Mouse (Mus musculus): ENCODE measurements around the gene Canx. TPM values are rescaled to one million over a fixed set of nuclear protein-coding genes. Genes with fewer than 3 reads are reported as not detected.

Gene Canx
- polyA plus RNA-seq (2014; fragmentation: Illumina TruSeq; extraction: RNeasy Lipid Tissue Mini Kit (QIAGEN cat#74804); ENCODE audit: low read depth, low replicate concordance), result 736 TPM

GRCm38 (mm10) chr11:50325496-50326301, at the start of gene Canx:
TSS of gene Canx (minus strand) at chr11:50325673.

DNA sequence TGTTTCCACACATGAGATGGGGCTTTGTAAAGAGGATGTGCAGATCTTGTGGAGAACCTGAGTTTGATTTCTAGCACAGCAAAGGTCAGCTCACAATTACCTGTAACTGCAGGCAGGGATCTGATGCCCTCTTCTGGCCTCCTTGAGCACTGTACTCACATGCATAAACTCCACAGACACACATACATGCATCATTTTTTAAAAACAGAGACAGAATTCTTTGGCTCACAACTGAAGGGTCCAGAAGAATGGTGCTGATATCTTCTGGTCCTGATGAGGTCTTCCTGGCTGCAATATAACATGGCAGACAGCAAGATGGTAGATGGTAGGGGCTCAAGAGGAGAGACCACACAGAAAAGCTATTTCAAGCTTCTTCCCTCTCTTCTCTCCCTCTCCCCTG, 28.7 kb upstream of the Canx start, which contains the start of gene Cby3:
Cby3 (plus strand) TSS at position 301 of the 400 bp plus-strand sequence.

GRCm38 (mm10) chr11:50292190-50292855, 33.1 kb downstream of the Canx start, which contains the start of gene Maml1:
TSS of gene Maml1 (minus strand) at chr11:50292311.

Other genes starting within 250 kb of the Canx start
- gene Tbc1d9b, start 194.3 kb downstream of the Canx start, polyA plus RNA-seq (2014; fragmentation: Illumina TruSeq; extraction: RNeasy Lipid Tissue Mini Kit (QIAGEN cat#74804); ENCODE audit: low read depth, low replicate concordance), result 5.8 TPM
- 0.49 TPM for gene Mrnip, start 151.2 kb downstream of the Canx start, polyA plus RNA-seq (2014; fragmentation: Illumina TruSeq; extraction: RNeasy Lipid Tissue Mini Kit (QIAGEN cat#74804); ENCODE audit: low read depth, low replicate concordance)
- 323 TPM for gene Sqstm1, start 114.8 kb downstream of the Canx start, polyA plus RNA-seq (2014; fragmentation: Illumina TruSeq; extraction: RNeasy Lipid Tissue Mini Kit (QIAGEN cat#74804); ENCODE audit: low read depth, low replicate concordance)
- 3.7 TPM for gene Mgat4b, start 114.8 kb downstream of the Canx start, polyA plus RNA-seq (2014; fragmentation: Illumina TruSeq; extraction: RNeasy Lipid Tissue Mini Kit (QIAGEN cat#74804); ENCODE audit: low read depth, low replicate concordance)
- not detected for gene Ltc4s, start 87.1 kb downstream of the Canx start, polyA plus RNA-seq (2014; fragmentation: Illumina TruSeq; extraction: RNeasy Lipid Tissue Mini Kit (QIAGEN cat#74804); ENCODE audit: low read depth, low replicate concordance)
- 5.7 TPM for gene Maml1, start 33.4 kb downstream of the Canx start, polyA plus RNA-seq (2014; fragmentation: Illumina TruSeq; extraction: RNeasy Lipid Tissue Mini Kit (QIAGEN cat#74804); ENCODE audit: low read depth, low replicate concordance)
- gene Cby3, start 28.8 kb upstream of the Canx start, polyA plus RNA-seq (2014; fragmentation: Illumina TruSeq; extraction: RNeasy Lipid Tissue Mini Kit (QIAGEN cat#74804); ENCODE audit: low read depth, low replicate concordance), result not detected
- gene Hnrnph1, start 51.3 kb upstream of the Canx start, polyA plus RNA-seq (2014; fragmentation: Illumina TruSeq; extraction: RNeasy Lipid Tissue Mini Kit (QIAGEN cat#74804); ENCODE audit: low read depth, low replicate concordance), result 464 TPM
- gene Rufy1, start 105.5 kb upstream of the Canx start, polyA plus RNA-seq (2014; fragmentation: Illumina TruSeq; extraction: RNeasy Lipid Tissue Mini Kit (QIAGEN cat#74804); ENCODE audit: low read depth, low replicate concordance), result 59.8 TPM